Mouse (Mus musculus) bone marrow macrophage, adult 2 months (primary cell): Measurements from ENCODE around the gene Tut7.

Experiments used
- CTCF ChIP-seq: IDR thresholded peaks from 2 replicates; pipeline ENCODE4 v1.5.1; 2012; ENCODE audit warnings: low read depth, mild to moderate bottlenecking, low read length, moderate library complexity
- POLR2A ChIP-seq: IDR thresholded peaks from 2 replicates; pipeline ENCODE4 v1.6.1; 2012; ENCODE audit warnings: mild to moderate bottlenecking, low read depth, low read length, borderline replicate concordance

DNA sequence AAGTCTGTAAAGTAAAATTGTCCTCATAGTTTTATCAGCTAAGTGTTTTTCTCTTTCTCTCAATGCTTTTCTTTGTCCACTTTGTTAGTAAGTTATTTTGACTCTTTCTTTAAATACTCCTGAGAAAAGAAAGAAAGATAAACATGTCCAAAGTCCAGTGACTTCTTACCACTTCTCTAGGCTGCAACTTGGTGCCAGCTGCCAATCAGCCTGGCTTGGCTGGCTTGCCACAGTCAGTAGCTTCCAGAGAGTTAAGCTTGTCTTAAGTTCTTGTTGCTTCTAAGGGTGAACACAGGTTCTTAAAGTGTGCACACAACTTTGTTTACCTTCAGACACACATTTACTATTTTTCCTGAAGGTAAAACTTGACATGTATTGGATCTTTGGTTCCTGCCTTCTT is 3.0 kb upstream of the Tut7 start:
- no peak for TF ChIP-seq CTCF
- TF ChIP-seq POLR2A = no peak
